Mouse (Mus musculus): ENCODE results near the gene Ptpn7. TPM values are rescaled to one million over a fixed set of nuclear protein-coding genes. Genes with fewer than 3 reads are reported as not detected.
A peak's percentile ranks its signal among the peaks of the same experiment; 100 is the strongest.

The Ptpn7 gene
- polyA plus RNA-seq, 2 experiments = 3.1 to 3.6 TPM

DNA sequence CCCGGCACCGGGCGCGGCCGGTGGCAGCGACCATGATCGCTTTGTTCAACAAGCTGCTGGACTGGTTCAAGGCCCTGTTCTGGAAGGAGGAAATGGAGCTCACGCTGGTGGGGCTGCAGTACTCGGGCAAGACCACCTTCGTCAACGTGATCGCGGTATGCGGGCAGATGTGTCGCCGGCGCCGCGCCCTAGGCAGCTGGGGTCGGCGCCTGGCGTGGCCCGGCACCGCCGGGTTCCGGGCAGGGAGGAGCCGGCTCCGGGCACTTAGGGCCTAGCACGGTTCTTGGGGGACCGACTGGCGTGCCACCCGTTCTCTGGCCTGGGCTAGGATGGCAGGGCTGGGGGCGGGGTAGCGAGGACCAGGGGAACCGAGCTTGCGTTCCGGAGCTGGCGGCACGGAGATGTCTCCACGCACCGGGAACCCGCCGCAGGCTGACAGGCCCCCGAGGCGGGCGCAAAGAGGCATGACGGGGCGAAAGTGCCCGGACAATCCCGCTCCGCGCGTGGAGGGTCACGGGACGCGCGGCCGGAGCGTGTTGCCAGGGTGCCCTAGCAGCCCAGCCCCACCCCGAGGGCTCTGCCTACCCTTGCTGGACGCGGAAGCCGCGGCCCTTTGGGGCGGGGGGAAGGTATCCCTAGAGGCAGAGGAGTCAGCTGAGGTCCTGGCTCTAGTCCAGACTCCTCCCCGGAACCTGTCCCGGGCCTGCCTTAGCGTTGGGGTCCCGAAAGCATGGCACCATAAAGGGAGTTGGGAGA, 14.6 kb downstream of the Ptpn7 start:
- Histone ChIP-seq H3K27ac (replicated peaks; ENCODE audit: low read depth, low read length) (peak overlapping the region; percentile 90), H3K27me3 (ENCODE audit: control insufficient read depth, insufficient read depth, low read length) (peaks cover 3% of the 10 kb centered on the region; the same call in 1 of the 2 replicates), H3K4me2 (replicated peaks; ENCODE audit: low read depth, low read length, severe bottlenecking) (peak overlapping the region; percentile 90), H3K4me3 (replicated peaks; ENCODE audit: low read length) (peak overlapping the region; percentile 98), H3K9me3 (ENCODE audit: control insufficient read depth, low read length) (no peaks in the 10 kb centered on the region), H3K9ac (ENCODE audit: low read depth, low read length, severe bottlenecking) (peak overlapping the region; percentile 94), H3K36me3 (ENCODE audit: control insufficient read depth, insufficient read depth, low read length) (peaks cover under 1% of the 10 kb centered on the region; the same call in 1 of the 2 replicates), H3K4me1 (ENCODE audit: control insufficient read depth, insufficient read depth, low read length) (peaks cover 20% of the 10 kb centered on the region)
- ATAC-seq (ENCODE audit: low FRiP score, low read depth) (peak; percentile 54), DNase-seq (ENCODE audit: low spot score) (peak; percentile 82)
- WGBS = 1% methylated on average over 58 of the region's 69 CpGs
- TF ChIP-seq POLR2A (IDR thresholded peaks at IDR 0.05; ENCODE audit: borderline replicate concordance, extremely low read depth, insufficient read depth, insufficient read length) = no peak

DNA sequence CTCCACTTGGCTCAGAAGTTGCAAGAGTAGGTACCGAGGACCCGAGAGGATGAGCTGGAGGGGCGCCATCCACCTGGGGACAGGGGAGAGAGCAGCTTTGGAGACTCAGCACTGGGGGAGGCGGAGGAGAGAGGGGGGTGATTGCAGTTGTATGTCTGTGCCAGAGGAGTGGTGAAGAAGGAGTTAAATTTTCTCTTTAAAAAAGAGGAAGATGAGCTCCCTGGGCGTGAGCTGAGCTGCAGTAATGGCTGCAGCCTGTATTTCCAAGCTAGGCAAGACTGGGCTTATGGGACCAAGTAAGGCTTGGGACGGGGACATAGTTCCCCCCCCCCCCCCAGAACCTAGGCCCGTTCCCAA, 15.2 kb downstream of the Ptpn7 start:
- DNase-seq (ENCODE audit: low spot score) = no peak
- 4% methylated on average over 7 of the region's 7 CpGs for WGBS
- peak overlapping the region; percentile 98 for H3K4me3 ChIP-seq (replicated peaks; ENCODE audit: low read length)

DNA sequence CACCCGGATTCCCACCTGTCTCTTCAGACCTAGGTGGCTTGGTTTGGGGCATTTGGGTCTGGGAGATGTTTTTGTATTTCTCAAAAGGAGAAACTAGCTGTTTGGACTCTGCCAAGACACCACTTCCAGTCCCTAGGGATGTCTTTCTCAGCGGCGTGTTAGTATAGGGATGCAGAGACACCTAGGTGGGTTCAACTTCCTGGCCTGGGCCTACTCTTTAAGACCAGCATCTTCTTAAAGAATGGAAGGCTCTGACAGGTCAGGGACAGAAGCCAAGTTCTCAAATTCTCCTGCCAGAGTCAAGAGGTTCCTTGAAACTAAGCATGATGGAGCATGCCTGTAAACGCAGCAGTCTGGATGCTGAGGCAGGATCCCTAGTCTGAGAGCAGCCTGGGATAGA, 16.0 kb downstream of the Ptpn7 start:
- H3K36me3 ChIP-seq (ENCODE audit: control insufficient read depth, insufficient read depth, low read length) = peaks cover 6% of the 10 kb centered on the region; the same call in 1 of the 2 replicates
- H3K4me3 ChIP-seq (replicated peaks; ENCODE audit: low read length) = peak overlapping the region; percentile 98
- ATAC-seq (ENCODE audit: low FRiP score, low read depth) = no peak
- H3K9me3 ChIP-seq (ENCODE audit: control insufficient read depth, low read length) = no peaks in the 10 kb centered on the region
- DNase-seq (ENCODE audit: low spot score) = no peak
- no peak for TF ChIP-seq POLR2A (IDR thresholded peaks at IDR 0.05; ENCODE audit: borderline replicate concordance, extremely low read depth, insufficient read depth, insufficient read length)
- peak overlapping the region; percentile 94; the same call in 1 of the 2 replicates for H3K9ac ChIP-seq (ENCODE audit: low read depth, low read length, severe bottlenecking)
- H3K4me1 ChIP-seq (ENCODE audit: control insufficient read depth, insufficient read depth, low read length) = peaks cover 22% of the 10 kb centered on the region
- peaks cover 3% of the 10 kb centered on the region; the same call in 1 of the 2 replicates for H3K27me3 ChIP-seq (ENCODE audit: control insufficient read depth, insufficient read depth, low read length)
- peak overlapping the region; percentile 90 for H3K4me2 ChIP-seq (replicated peaks; ENCODE audit: low read depth, low read length, severe bottlenecking)
- 65% methylated on average over 4 of the region's 4 CpGs for WGBS
- H3K27ac ChIP-seq (replicated peaks; ENCODE audit: low read depth, low read length) = no peak overlapping the region

More for the DNA sequence above, 15.2 kb downstream of the Ptpn7 start:
- Histone ChIP-seq H3K36me3 (ENCODE audit: control insufficient read depth, insufficient read depth, low read length) (peaks cover 6% of the 10 kb centered on the region; the same call in 1 of the 2 replicates), H3K4me2 (replicated peaks; ENCODE audit: low read depth, low read length, severe bottlenecking) (peak overlapping the region; percentile 90), H3K9ac (ENCODE audit: low read depth, low read length, severe bottlenecking) (peak overlapping the region; percentile 94), H3K27ac (replicated peaks; ENCODE audit: low read depth, low read length) (peak overlapping the region; percentile 90; the same call in 1 of the 2 replicates), H3K9me3 (ENCODE audit: control insufficient read depth, low read length) (no peaks in the 10 kb centered on the region), H3K4me1 (ENCODE audit: control insufficient read depth, insufficient read depth, low read length) (peaks cover 22% of the 10 kb centered on the region), H3K27me3 (ENCODE audit: control insufficient read depth, insufficient read depth, low read length) (peaks cover 3% of the 10 kb centered on the region; the same call in 1 of the 2 replicates)
- 0 out of 2 replicates have a peak, but pooled peaks have one; percentile 13 for ATAC-seq (ENCODE audit: low FRiP score, low read depth)
- no peak for TF ChIP-seq POLR2A (IDR thresholded peaks at IDR 0.05; ENCODE audit: borderline replicate concordance, extremely low read depth, insufficient read depth, insufficient read length)

DNA sequence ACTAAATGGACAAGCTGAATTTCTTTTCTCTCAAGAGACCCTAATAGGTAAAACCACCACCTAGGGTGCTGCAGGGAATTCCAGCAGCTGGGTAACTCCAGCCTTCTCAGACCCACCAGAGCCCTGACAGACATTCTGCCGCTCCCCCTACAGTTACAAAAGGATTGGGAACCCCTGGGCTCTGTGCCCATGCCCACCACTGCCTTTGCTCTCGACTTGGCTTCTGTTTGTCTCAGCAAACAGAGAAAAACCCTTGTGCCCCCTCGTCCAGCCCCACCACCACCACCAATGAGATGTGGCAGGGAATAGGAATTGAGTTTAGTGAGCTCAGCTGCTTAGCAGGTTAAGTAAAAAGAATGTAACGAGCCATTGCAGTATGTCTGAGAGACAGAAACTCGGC, 16.5 kb downstream of the Ptpn7 start:
- peaks cover 25% of the 10 kb centered on the region for H3K4me1 ChIP-seq (ENCODE audit: control insufficient read depth, insufficient read depth, low read length)
- ATAC-seq (ENCODE audit: low FRiP score, low read depth) = no peak
- no peaks in the 10 kb centered on the region for H3K9me3 ChIP-seq (ENCODE audit: control insufficient read depth, low read length)
- no peak overlapping the region for H3K9ac ChIP-seq (ENCODE audit: low read depth, low read length, severe bottlenecking)
- peaks cover 3% of the 10 kb centered on the region; the same call in 1 of the 2 replicates for H3K27me3 ChIP-seq (ENCODE audit: control insufficient read depth, insufficient read depth, low read length)
- H3K4me2 ChIP-seq (replicated peaks; ENCODE audit: low read depth, low read length, severe bottlenecking) = no peak overlapping the region
- no peak for TF ChIP-seq POLR2A (IDR thresholded peaks at IDR 0.05; ENCODE audit: borderline replicate concordance, extremely low read depth, insufficient read depth, insufficient read length)
- DNase-seq (ENCODE audit: low spot score) = no peak
- H3K36me3 ChIP-seq (ENCODE audit: control insufficient read depth, insufficient read depth, low read length) = peaks cover 6% of the 10 kb centered on the region; the same call in 1 of the 2 replicates
- no peak overlapping the region for H3K27ac ChIP-seq (replicated peaks; ENCODE audit: low read depth, low read length)
- no peak overlapping the region for H3K4me3 ChIP-seq (replicated peaks; ENCODE audit: low read length)
- 41% methylated on average over 5 of the region's 5 CpGs for WGBS

DNA sequence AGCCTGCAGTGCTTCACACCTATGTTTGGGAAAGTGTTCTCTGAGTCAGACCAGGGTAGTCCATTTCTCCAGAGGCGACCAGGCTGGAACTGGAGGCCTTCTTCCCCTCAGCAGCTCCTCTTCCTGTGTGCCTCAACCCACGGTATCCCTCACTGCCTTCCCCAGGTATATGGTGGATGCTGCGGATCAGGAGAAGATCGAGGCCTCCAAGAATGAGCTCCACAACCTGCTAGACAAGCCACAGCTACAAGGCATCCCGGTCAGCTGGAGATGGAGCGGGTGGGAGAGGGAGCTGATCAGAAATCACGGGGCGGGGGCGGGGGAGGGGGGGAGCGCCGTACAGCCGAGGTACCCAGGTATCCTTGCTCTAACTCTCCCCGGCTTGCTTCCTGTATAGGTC, 21.5 kb downstream of the Ptpn7 start:
- TF ChIP-seq POLR2A (IDR thresholded peaks at IDR 0.05; ENCODE audit: borderline replicate concordance, extremely low read depth, insufficient read depth, insufficient read length) = no peak
- ATAC-seq (ENCODE audit: low FRiP score, low read depth) (peak; percentile 41), DNase-seq (ENCODE audit: low spot score) (no peak)
- H3K27ac ChIP-seq (replicated peaks; ENCODE audit: low read depth, low read length) = peak overlapping the region; percentile 86
- 11% methylated on average over 11 of the region's 13 CpGs for WGBS
- H3K4me2 ChIP-seq (replicated peaks; ENCODE audit: low read depth, low read length, severe bottlenecking) = peak overlapping the region; percentile 45
- H3K27me3 ChIP-seq (ENCODE audit: control insufficient read depth, insufficient read depth, low read length) = no peaks in the 10 kb centered on the region
- peak overlapping the region; percentile 52 for H3K9ac ChIP-seq (ENCODE audit: low read depth, low read length, severe bottlenecking)
- peaks cover 24% of the 10 kb centered on the region for H3K36me3 ChIP-seq (ENCODE audit: control insufficient read depth, insufficient read depth, low read length)
- H3K9me3 ChIP-seq (ENCODE audit: control insufficient read depth, low read length) = no peaks in the 10 kb centered on the region
- H3K4me3 ChIP-seq (replicated peaks; ENCODE audit: low read length) = peak overlapping the region; percentile 19; the same call in 1 of the 2 replicates
- H3K4me1 ChIP-seq (ENCODE audit: control insufficient read depth, insufficient read depth, low read length) = peaks cover 17% of the 10 kb centered on the region
